Mouse (Mus musculus): ENCODE measurements around the gene Pycard. TPM values are rescaled to one million over a fixed set of nuclear protein-coding genes. Genes with fewer than 3 reads are reported as not detected.
"Not testable (repeated sequence)": the region's sequence is repeated elsewhere in the genome, so short reads cannot be mapped to it uniquely, and the experiment has no call there.

Gene Pycard
- polyA plus RNA-seq, 1 experiment from 2014 or later = 35.6 TPM

- Histone ChIP-seq H3K27ac (ENCODE audit: low read depth, low read length) (no peak overlapping the region), H3K9ac (ENCODE audit: low read depth, low read length) (no peak overlapping the region), H3K4me1 (ENCODE audit: control insufficient read depth, insufficient read depth, low read length) (no peaks in the 10 kb centered on the region; the same call in 1 of the 2 replicates), H3K36me3 (ENCODE audit: control insufficient read depth, insufficient read depth, low read length) (no peaks in the 10 kb centered on the region), H3K9me3 (replicated peaks; ENCODE audit: control insufficient read depth, low read length) (no peaks in the 10 kb centered on the region), H3K4me2 (no peak overlapping the region), H3K27me3 (ENCODE audit: control insufficient read depth, insufficient read depth, low read length) (no peaks in the 10 kb centered on the region), H3K4me3 (ENCODE audit: low read depth, low read length) (no peak overlapping the region)
- 80% methylated on average over 9 of the region's 9 CpGs for WGBS (ENCODE audit: insufficient replicate concordance)
- no peak for ATAC-seq (replicated peaks; ENCODE audit: insufficient number of reproducible peaks, low FRiP score, low TSS enrichment)
These were observed 30.7 kb upstream of the Pycard start for GRCm38 (mm10) chr7:128024364-128024763.

DNA sequence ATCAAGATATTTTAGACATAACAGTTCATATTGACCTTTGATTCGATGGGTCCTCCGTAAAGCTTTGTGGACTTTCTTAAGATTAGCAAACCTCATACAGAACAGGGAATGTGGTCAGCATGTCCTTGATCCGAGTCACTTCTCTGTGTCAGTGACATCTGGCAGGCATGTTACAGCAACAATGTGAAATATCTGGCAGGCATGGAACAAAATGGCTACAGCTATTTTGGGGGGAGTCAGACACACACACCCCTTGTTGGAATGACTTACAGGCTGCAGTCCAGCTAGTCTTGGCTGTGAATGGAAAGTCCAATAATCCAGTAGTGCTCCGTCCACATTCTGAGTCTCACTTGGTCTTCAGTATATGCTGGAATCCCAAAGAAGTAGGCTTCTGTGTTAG lies 29.9 kb upstream of the Pycard start:
- Histone ChIP-seq H3K27ac (ENCODE audit: low read depth, low read length) (no peak overlapping the region), H3K9ac (ENCODE audit: low read depth, low read length) (no peak overlapping the region), H3K4me3 (ENCODE audit: low read depth, low read length) (no peak overlapping the region), H3K4me1 (ENCODE audit: control insufficient read depth, insufficient read depth, low read length) (no peaks in the 10 kb centered on the region; the same call in 1 of the 2 replicates), H3K4me2 (no peak overlapping the region), H3K36me3 (ENCODE audit: control insufficient read depth, insufficient read depth, low read length) (no peaks in the 10 kb centered on the region), H3K9me3 (replicated peaks; ENCODE audit: control insufficient read depth, low read length) (no peaks in the 10 kb centered on the region), H3K27me3 (ENCODE audit: control insufficient read depth, insufficient read depth, low read length) (no peaks in the 10 kb centered on the region)
- ATAC-seq (replicated peaks; ENCODE audit: insufficient number of reproducible peaks, low FRiP score, low TSS enrichment) = no peak
- WGBS (ENCODE audit: insufficient replicate concordance) = 85% methylated on average over 4 of the region's 4 CpGs

- no peak overlapping the region for H3K27ac ChIP-seq (ENCODE audit: low read depth, low read length)
- H3K9me3 ChIP-seq (replicated peaks; ENCODE audit: control insufficient read depth, low read length) = no peaks in the 10 kb centered on the region
- no peak overlapping the region for H3K4me3 ChIP-seq (ENCODE audit: low read depth, low read length)
- H3K27me3 ChIP-seq (ENCODE audit: control insufficient read depth, insufficient read depth, low read length) = no peaks in the 10 kb centered on the region
- H3K4me1 ChIP-seq (ENCODE audit: control insufficient read depth, insufficient read depth, low read length) = no peaks in the 10 kb centered on the region; the same call in 1 of the 2 replicates
- H3K36me3 ChIP-seq (ENCODE audit: control insufficient read depth, insufficient read depth, low read length) = no peaks in the 10 kb centered on the region
- no peak overlapping the region for H3K9ac ChIP-seq (ENCODE audit: low read depth, low read length)
- WGBS (ENCODE audit: insufficient replicate concordance) = 57% methylated on average over 8 of the region's 8 CpGs
- no peak for ATAC-seq (replicated peaks; ENCODE audit: insufficient number of reproducible peaks, low FRiP score, low TSS enrichment)
- H3K4me2 ChIP-seq = no peak overlapping the region
These were observed 29.3 kb upstream of the Pycard start for GRCm38 (mm10) chr7:128022974-128023373.

DNA sequence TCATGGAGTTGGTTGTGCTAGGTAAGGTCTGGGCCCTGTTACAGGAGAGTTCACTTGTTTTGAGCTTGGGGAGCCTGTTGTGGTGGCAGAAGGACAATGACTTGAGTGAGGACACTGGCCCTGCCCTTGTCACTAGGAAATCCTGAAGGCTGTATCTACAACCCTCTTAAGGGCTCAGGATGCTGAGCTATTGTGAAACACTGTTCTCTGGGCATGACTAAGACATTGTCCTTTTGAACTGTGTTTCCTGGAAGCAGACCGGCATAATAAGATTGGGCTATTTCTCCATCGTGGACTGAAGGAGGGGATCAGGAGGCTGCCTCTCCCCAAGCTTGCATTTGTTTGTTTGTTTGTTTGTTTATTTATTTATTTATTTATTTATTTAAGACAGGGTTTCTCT lies 25.5 kb upstream of the Pycard start:
- H3K9me3 ChIP-seq (replicated peaks; ENCODE audit: control insufficient read depth, low read length) = no peaks in the 10 kb centered on the region
- no peak overlapping the region for H3K27ac ChIP-seq (ENCODE audit: low read depth, low read length)
- no peak overlapping the region for H3K4me3 ChIP-seq (ENCODE audit: low read depth, low read length)
- no peaks in the 10 kb centered on the region; the same call in 1 of the 2 replicates for H3K4me1 ChIP-seq (ENCODE audit: control insufficient read depth, insufficient read depth, low read length)
- no peak overlapping the region for H3K4me2 ChIP-seq
- WGBS (ENCODE audit: insufficient replicate concordance) = 59% methylated on average over 2 of the region's 2 CpGs
- ATAC-seq (replicated peaks; ENCODE audit: insufficient number of reproducible peaks, low FRiP score, low TSS enrichment) = no peak
- H3K27me3 ChIP-seq (ENCODE audit: control insufficient read depth, insufficient read depth, low read length) = no peaks in the 10 kb centered on the region
- no peaks in the 10 kb centered on the region for H3K36me3 ChIP-seq (ENCODE audit: control insufficient read depth, insufficient read depth, low read length)
- H3K9ac ChIP-seq (ENCODE audit: low read depth, low read length) = no peak overlapping the region

DNA sequence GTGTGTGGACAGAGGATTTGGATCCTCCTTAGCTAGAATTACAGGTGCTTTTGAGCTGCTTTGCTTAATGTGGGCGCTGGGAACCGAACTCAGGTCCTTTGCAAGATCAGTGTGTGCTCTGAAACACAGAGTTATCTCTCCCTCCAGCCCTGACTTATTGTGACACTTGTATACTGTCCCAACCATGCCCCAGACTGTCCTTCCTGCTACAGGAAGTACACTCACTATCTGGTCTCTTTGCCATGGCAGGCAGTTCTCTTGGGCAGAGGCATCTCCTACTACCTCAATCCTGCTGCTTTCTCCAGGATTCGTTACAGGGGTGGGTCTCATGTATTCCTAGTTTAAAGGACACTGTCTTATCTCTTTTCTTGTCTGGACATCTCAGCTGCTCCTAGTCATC lies 24.6 kb upstream of the Pycard start:
- no peak overlapping the region for H3K9ac ChIP-seq (ENCODE audit: low read depth, low read length)
- H3K4me3 ChIP-seq (ENCODE audit: low read depth, low read length) = no peak overlapping the region
- H3K4me2 ChIP-seq = no peak overlapping the region
- H3K4me1 ChIP-seq (ENCODE audit: control insufficient read depth, insufficient read depth, low read length) = no peaks in the 10 kb centered on the region
- H3K27ac ChIP-seq (ENCODE audit: low read depth, low read length) = no peak overlapping the region
- H3K27me3 ChIP-seq (ENCODE audit: control insufficient read depth, insufficient read depth, low read length) = no peaks in the 10 kb centered on the region
- no peak for ATAC-seq (replicated peaks; ENCODE audit: insufficient number of reproducible peaks, low FRiP score, low TSS enrichment)
- H3K36me3 ChIP-seq (ENCODE audit: control insufficient read depth, insufficient read depth, low read length) = no peaks in the 10 kb centered on the region
- 78% methylated on average over 3 of the region's 3 CpGs for WGBS (ENCODE audit: insufficient replicate concordance)
- H3K9me3 ChIP-seq (replicated peaks; ENCODE audit: control insufficient read depth, low read length) = no peaks in the 10 kb centered on the region

GRCm38 (mm10) chr7:128016650-128017049 lies 23.0 kb upstream of the Pycard start:
- 84% methylated on average over 6 of the region's 6 CpGs for WGBS (ENCODE audit: insufficient replicate concordance)
- Histone ChIP-seq H3K27ac (ENCODE audit: low read depth, low read length) (no peak overlapping the region), H3K9ac (ENCODE audit: low read depth, low read length) (no peak overlapping the region), H3K4me2 (no peak overlapping the region), H3K9me3 (replicated peaks; ENCODE audit: control insufficient read depth, low read length) (no peaks in the 10 kb centered on the region), H3K36me3 (ENCODE audit: control insufficient read depth, insufficient read depth, low read length) (no peaks in the 10 kb centered on the region), H3K4me1 (ENCODE audit: control insufficient read depth, insufficient read depth, low read length) (no peaks in the 10 kb centered on the region), H3K4me3 (ENCODE audit: low read depth, low read length) (no peak overlapping the region), H3K27me3 (ENCODE audit: control insufficient read depth, insufficient read depth, low read length) (no peaks in the 10 kb centered on the region)
- no peak for ATAC-seq (replicated peaks; ENCODE audit: insufficient number of reproducible peaks, low FRiP score, low TSS enrichment)

- not testable (repeated sequence) for H3K36me3 ChIP-seq (ENCODE audit: control insufficient read depth, insufficient read depth, low read length); H3K4me2 ChIP-seq; H3K27ac ChIP-seq (ENCODE audit: low read depth, low read length); H3K27me3 ChIP-seq (ENCODE audit: control insufficient read depth, insufficient read depth, low read length); ATAC-seq (replicated peaks; ENCODE audit: insufficient number of reproducible peaks, low FRiP score, low TSS enrichment); H3K9ac ChIP-seq (ENCODE audit: low read depth, low read length); H3K4me1 ChIP-seq (ENCODE audit: control insufficient read depth, insufficient read depth, low read length); H3K9me3 ChIP-seq (replicated peaks; ENCODE audit: control insufficient read depth, low read length); H3K4me3 ChIP-seq (ENCODE audit: low read depth, low read length)
- WGBS (ENCODE audit: insufficient replicate concordance) = 69% methylated on average over 5 of the region's 5 CpGs
These were observed 22.5 kb upstream of the Pycard start for GRCm38 (mm10) chr7:128016134-128016533.

DNA sequence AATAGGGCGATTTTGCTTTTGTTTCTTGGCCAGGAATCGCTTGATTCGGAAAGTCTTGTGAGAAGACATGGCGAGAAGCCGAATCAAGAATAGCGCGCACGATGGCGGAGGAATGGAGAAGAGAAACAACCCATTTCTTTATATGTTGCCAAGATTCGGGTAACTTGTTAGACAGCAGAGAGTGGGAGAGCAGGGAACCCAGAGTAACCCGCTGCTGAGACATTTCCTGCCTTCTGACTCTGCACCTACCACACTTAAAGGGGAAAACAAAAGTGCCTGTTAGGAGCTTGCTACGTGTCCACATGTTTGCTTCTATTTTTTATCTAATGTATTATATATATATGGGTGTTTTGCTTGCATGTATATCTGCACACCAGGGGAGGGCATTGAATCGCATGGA lies 19.4 kb upstream of the Pycard start:
- no peak overlapping the region for H3K9ac ChIP-seq (ENCODE audit: low read depth, low read length)
- H3K27me3 ChIP-seq (ENCODE audit: control insufficient read depth, insufficient read depth, low read length) = peaks cover 8% of the 10 kb centered on the region
- H3K9me3 ChIP-seq (replicated peaks; ENCODE audit: control insufficient read depth, low read length) = no peaks in the 10 kb centered on the region
- WGBS (ENCODE audit: insufficient replicate concordance) = 84% methylated on average over 13 of the region's 13 CpGs
- H3K27ac ChIP-seq (ENCODE audit: low read depth, low read length) = no peak overlapping the region
- no peaks in the 10 kb centered on the region for H3K36me3 ChIP-seq (ENCODE audit: control insufficient read depth, insufficient read depth, low read length)
- no peak for ATAC-seq (replicated peaks; ENCODE audit: insufficient number of reproducible peaks, low FRiP score, low TSS enrichment)
- no peak overlapping the region for H3K4me2 ChIP-seq
- no peak overlapping the region for H3K4me3 ChIP-seq (ENCODE audit: low read depth, low read length)
- peaks cover 10% of the 10 kb centered on the region; the same call in 1 of the 2 replicates for H3K4me1 ChIP-seq (ENCODE audit: control insufficient read depth, insufficient read depth, low read length)

DNA sequence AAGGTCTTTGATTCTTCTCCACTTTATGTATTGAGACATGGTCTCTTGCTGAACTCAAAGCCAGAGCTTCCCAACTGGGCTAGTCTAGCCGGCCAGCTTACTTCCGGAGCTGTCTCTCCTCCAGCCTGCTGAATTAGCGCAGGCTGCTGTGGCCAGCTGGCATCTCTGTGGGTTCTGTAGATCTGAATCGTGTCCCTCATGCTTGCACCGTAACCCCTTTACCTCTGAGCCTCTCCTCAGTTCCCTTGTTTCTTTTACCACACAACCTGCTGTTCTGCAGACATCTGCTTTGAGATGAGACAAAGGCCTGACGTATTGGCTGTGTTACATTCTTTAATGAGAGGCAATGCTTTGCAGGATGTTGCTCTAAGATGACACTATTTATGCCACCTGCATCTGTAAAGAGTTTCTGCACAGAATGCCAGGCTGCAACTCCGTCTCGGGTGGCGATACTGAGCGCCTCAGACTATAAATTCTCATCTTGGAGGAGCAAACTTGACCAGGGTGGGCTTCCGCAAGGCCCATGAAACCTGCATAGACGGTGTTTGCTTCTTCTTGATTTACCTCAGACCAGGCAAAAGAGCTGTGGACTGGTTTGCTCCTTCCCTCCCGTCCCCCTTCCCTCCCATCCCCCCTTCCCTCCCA lies 18.6 kb upstream of the Pycard start:
- Histone ChIP-seq H3K4me2 (no peak overlapping the region), H3K27me3 (ENCODE audit: control insufficient read depth, insufficient read depth, low read length) (peaks cover 8% of the 10 kb centered on the region), H3K9ac (ENCODE audit: low read depth, low read length) (no peak overlapping the region), H3K36me3 (ENCODE audit: control insufficient read depth, insufficient read depth, low read length) (no peaks in the 10 kb centered on the region), H3K4me3 (ENCODE audit: low read depth, low read length) (no peak overlapping the region), H3K4me1 (ENCODE audit: control insufficient read depth, insufficient read depth, low read length) (peaks cover 10% of the 10 kb centered on the region; the same call in 1 of the 2 replicates), H3K9me3 (replicated peaks; ENCODE audit: control insufficient read depth, low read length) (no peaks in the 10 kb centered on the region), H3K27ac (ENCODE audit: low read depth, low read length) (no peak overlapping the region)
- ATAC-seq (replicated peaks; ENCODE audit: insufficient number of reproducible peaks, low FRiP score, low TSS enrichment) = no peak
- 81% methylated on average over 13 of the region's 13 CpGs for WGBS (ENCODE audit: insufficient replicate concordance)

All from heart, embryonic 11.5 days (tissue).